Mouse (Mus musculus) bone marrow macrophage, adult 2 months (primary cell): ENCODE results near the gene Mog. TPM values are rescaled to one million over a fixed set of nuclear protein-coding genes. Genes with fewer than 3 reads are reported as not detected.

Source experiments
- H3K27ac ChIP-seq: 2 replicates; pipeline ENCODE4 v1.5.1; 2012; ENCODE audit warnings: low read depth, low read length; ENCODE audit not compliant: insufficient read depth
- H3K4me1 ChIP-seq: 2 replicates; pipeline ENCODE4 v1.6.1; 2012; ENCODE audit warnings: low read length; ENCODE audit not compliant: control insufficient read depth, insufficient read depth
- H3K4me3 ChIP-seq: 2 replicates; pipeline ENCODE4 v1.5.1; 2012; ENCODE audit warnings: mild to moderate bottlenecking, low read length, moderate library complexity; ENCODE audit not compliant: insufficient read depth
- CTCF ChIP-seq: IDR thresholded peaks from 2 replicates; pipeline ENCODE4 v1.5.1; 2012; ENCODE audit warnings: low read depth, mild to moderate bottlenecking, low read length, moderate library complexity
- POLR2A ChIP-seq: IDR thresholded peaks from 2 replicates; pipeline ENCODE4 v1.6.1; 2012; ENCODE audit warnings: mild to moderate bottlenecking, low read depth, low read length, borderline replicate concordance
- polyA plus RNA-seq: library from polyadenylated mRNA; stranded (reverse); fragments of >200 nt; gene quantifications from 2 replicates; pipeline ENCODE4 v1.2.4, GENCODE M21; 2012; ENCODE audit not compliant: missing spikeins, insufficient read depth, insufficient read length

Gene Mog
- polyA plus RNA-seq, 1 experiment: not detected

DNA sequence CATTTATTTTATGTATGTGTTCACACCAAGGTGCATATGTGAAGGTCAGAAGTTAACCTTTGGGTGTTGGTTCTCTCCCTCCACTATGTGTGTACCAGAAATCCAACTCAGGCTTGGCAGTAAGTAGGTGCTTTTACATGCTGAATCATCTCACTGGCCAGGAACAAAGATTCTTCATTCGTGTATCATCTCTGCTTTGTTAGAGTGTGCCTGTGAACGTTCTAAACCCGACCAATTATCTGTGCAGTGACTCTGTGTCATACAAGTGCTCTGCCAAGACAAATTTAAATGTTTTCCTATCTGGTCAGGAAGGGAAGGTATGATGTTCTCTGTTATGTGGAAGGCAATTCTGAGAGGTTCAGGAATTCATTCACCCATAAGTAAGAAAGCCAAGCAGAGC, 38.2 kb upstream of the Mog start:
- Histone ChIP-seq H3K27ac (no peak overlapping the region), H3K4me3 (no peak overlapping the region), H3K4me1 (no peaks in the 10 kb centered on the region)
- TF ChIP-seq POLR2A (no peak), CTCF (no peak)

DNA sequence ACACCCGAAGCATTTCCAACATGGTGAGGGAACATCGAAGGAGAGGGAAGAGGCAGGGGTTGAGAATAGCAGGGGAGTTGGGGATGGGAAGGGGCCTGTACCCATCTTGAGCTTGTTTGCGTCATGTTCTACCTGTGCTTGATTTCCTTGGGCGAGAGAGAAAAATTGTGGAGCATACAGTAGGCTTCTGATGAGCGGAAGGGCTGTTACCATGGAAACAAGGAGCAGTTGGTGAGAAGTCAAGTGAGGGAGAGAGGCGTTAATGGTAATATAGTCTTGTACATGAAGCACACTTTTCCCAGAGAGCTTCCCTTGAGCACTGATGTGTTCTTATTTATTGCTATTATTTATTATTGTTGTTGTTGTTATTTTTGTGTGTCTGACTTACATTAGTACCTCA, 33.8 kb upstream of the Mog start:
- H3K27ac ChIP-seq: no peak overlapping the region
- no peak overlapping the region for H3K4me3 ChIP-seq
- H3K4me1 ChIP-seq: no peaks in the 10 kb centered on the region
- no peak for TF ChIP-seq POLR2A
- TF ChIP-seq CTCF: no peak

DNA sequence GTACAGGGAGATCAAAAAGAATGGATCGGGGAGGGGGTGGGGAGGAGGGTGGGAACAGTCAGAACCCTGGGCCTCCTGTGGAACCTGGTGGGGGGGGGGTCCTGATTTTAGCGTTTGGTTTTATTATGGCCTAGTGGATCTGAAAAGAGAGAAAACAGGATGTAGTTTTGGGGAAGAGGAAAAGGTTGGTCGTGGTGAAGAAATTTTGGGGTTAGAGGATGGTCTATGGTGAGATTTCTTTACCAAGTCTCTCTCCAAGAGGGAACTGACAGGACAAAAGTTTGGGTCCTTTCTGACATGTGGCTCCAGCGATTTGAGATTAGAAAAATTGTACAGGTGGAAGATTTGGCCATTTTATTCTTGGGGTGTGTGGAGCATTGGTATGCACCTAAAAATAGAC, 28.5 kb upstream of the Mog start:
- no peak for TF ChIP-seq POLR2A
- no peak for TF ChIP-seq CTCF
- Histone ChIP-seq H3K4me1 (no peaks in the 10 kb centered on the region), H3K27ac (no peak overlapping the region), H3K4me3 (no peak overlapping the region)

DNA sequence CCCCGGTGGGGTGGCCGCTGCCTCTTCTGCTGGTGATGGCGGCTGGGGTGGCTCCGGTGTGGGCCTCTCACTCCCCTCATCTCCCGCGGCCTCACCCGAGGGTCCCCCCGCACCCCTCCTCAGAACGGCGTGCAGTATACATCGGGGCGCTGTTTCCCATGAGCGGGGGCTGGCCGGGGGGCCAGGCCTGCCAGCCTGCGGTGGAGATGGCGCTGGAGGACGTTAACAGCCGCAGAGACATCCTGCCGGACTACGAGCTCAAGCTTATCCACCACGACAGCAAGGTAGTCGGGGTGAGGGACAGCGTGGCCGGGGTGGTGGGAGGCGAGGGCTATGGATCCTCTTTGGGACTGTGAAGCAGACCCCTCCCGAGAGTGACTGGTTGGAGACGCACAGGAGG, 27.7 kb upstream of the Mog start:
- no peaks in the 10 kb centered on the region for H3K4me1 ChIP-seq

DNA sequence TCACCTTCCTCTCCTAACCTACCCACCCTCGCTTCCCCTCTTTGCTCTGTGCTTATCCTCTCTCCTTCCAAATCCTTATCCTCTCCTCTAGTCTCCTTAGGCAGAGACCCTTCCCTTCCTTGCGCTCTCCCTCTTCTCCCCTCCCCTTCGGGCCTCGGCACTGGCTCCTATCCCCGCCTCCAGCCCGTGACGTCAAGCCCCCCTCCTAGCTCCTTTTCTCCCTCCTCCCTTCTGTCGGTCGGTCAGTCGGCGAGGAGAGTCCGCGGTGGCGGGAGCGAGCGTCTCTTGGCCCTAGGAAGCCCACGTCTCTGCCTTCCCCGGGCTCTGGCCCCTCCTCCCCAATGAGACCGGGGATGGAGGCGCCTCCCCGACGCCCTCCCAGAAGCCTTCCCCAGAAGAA, 27.2 kb upstream of the Mog start:
- Histone ChIP-seq H3K4me1 (peaks cover 1% of the 10 kb centered on the region; the same call in 1 of the 2 replicates), H3K27ac (no peak overlapping the region), H3K4me3 (no peak overlapping the region)
- TF ChIP-seq POLR2A (no peak), CTCF (no peak)

More for the DNA sequence above, 27.7 kb upstream of the Mog start:
- TF ChIP-seq POLR2A (no peak), CTCF (no peak)
- Histone ChIP-seq H3K27ac (no peak overlapping the region), H3K4me3 (no peak overlapping the region)

- no peak overlapping the region for H3K27ac ChIP-seq
- TF ChIP-seq CTCF (peak; percentile 56; the same call in 1 of the 2 replicates), POLR2A (no peak)
- H3K4me1 ChIP-seq: peaks cover 6% of the 10 kb centered on the region; the same call in 1 of the 2 replicates
- no peak overlapping the region for H3K4me3 ChIP-seq
Measured at GRCm38 (mm10) chr17:37049570-37050310, 26.5 kb upstream of the Mog start.

DNA sequence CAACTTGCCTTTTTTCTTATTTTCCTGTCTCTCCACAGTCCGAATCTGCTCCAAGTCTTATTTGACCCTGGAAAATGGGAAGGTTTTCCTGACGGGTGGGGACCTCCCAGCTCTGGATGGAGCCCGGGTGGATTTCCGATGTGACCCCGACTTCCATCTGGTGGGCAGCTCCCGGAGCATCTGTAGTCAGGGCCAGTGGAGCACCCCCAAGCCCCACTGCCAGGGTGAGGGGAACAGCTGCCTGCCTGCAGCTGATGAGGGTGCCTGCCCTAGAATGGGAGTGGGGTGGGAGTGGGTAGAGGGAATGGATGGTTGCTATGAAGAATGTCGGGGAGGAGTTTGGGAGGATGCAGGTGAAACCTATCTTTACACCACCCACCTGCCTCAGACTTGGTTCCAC, 25.2 kb upstream of the Mog start:
- TF ChIP-seq CTCF (no peak), POLR2A (no peak)
- H3K4me3 ChIP-seq: no peak overlapping the region
- H3K4me1 ChIP-seq: peaks cover 6% of the 10 kb centered on the region; the same call in 1 of the 2 replicates
- H3K27ac ChIP-seq: no peak overlapping the region

DNA sequence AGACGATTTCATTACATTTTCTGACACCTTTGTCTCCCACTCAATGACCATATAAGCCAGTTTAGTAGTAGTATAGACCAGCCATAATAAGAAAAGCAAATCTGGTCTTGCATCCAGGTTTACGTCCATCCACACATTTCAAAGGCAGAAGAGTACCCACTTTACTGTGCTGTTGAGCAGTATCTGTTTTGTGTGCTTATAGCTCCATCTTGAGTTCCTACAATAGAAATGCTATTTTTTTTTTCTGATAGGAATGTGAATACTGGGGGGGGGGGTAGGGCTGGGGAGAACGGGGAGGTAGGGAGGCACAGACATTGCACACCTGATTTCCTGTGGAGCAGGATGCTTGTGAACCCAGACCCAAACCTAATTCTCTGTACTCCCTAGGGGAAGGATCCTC, 24.8 kb upstream of the Mog start:
- no peak for TF ChIP-seq POLR2A
- TF ChIP-seq CTCF: no peak
- Histone ChIP-seq H3K4me1 (peaks cover 6% of the 10 kb centered on the region; the same call in 1 of the 2 replicates), H3K4me3 (no peak overlapping the region), H3K27ac (no peak overlapping the region)

DNA sequence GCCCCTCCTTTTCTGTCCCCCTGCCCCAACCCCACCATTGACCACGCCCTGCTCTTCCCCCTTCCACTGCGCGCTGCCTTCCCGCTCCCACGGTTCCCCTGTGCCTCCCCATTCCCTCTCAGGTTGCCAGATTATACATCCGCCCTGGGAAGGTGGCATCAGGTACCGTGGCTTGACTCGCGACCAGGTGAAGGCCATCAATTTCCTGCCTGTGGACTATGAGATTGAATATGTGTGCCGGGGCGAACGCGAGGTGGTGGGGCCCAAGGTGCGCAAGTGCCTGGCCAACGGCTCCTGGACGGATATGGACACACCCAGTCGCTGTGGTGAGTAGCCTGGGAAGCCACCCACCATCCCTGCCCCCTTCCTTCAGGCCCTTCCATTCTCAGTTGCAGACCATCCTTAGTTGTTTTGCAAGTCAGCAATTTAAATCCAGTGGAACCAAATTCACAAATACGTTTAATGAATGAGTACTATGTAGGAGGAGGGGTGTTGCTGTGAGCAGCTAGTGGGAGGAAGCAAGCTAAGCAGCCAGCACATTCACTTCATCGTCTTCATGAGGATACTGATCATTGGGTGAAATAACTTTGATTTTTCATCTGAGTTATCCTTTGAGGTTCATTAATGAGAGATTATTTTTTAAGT, 24.3 kb upstream of the Mog start:
- H3K4me3 ChIP-seq: no peak overlapping the region
- no peak overlapping the region for H3K27ac ChIP-seq
- H3K4me1 ChIP-seq: peaks cover 6% of the 10 kb centered on the region; the same call in 1 of the 2 replicates
- TF ChIP-seq POLR2A (no peak), CTCF (no peak)
